Mouse (Mus musculus): ENCODE data around the gene Tspyl4.
"Not testable (repeated sequence)": the region's sequence is repeated elsewhere in the genome, so short reads cannot be mapped to it uniquely, and the experiment has no call there.

The Tspyl4 gene

GRCm38 (mm10) chr10:34297299-34297979 is at the start of gene Tspyl4:
Tspyl4 (plus strand) TSS chr10:34297442.
- DNase-seq = peak; percentile 91

- DNase-seq = no peak
These were observed 49.5 kb upstream of the Tspyl4 start for GRCm38 (mm10) chr10:34247757-34248156.

GRCm38 (mm10) chr10:34249594-34249993 is 47.6 kb upstream of the Tspyl4 start:
- no peak for DNase-seq

GRCm38 (mm10) chr10:34252833-34253232 is 44.4 kb upstream of the Tspyl4 start:
- DNase-seq = not testable (repeated sequence)

- no peak for DNase-seq
These were observed 32.1 kb upstream of the Tspyl4 start for GRCm38 (mm10) chr10:34265106-34265505.

- DNase-seq = no peak
These were observed 29.8 kb upstream of the Tspyl4 start for GRCm38 (mm10) chr10:34267312-34268070.

- DNase-seq = no peak
These were observed 25.6 kb upstream of the Tspyl4 start for GRCm38 (mm10) chr10:34271681-34272080.

GRCm38 (mm10) chr10:34280591-34281175 is 16.6 kb upstream of the Tspyl4 start:
- DNase-seq = peak; percentile 29

GRCm38 (mm10) chr10:34281211-34281961 is 15.9 kb upstream of the Tspyl4 start:
- DNase-seq = no peak

- DNase-seq = peak; percentile 99
These were observed 15.3 kb upstream of the Tspyl4 start, which contains the start of gene Tspyl1 for GRCm38 (mm10) chr10:34281962-34282388. Tspyl1 (plus strand) TSS chr10:34282190.

GRCm38 (mm10) chr10:34282420-34283238 is 14.6 kb upstream of the Tspyl4 start:
- peak; percentile 82 for DNase-seq

- no peak for DNase-seq
These were observed 337 bp upstream of the Tspyl4 start for GRCm38 (mm10) chr10:34296911-34297298.

GRCm38 (mm10) chr10:34297980-34298753 is 925 bp downstream of the Tspyl4 start:
- DNase-seq = no peak

GRCm38 (mm10) chr10:34300368-34300767 is 3.1 kb downstream of the Tspyl4 start:
- no peak for DNase-seq

GRCm38 (mm10) chr10:34307070-34307469 is 9.8 kb downstream of the Tspyl4 start:
- DNase-seq = no peak

- no peak for DNase-seq
These were observed 12.9 kb downstream of the Tspyl4 start for GRCm38 (mm10) chr10:34309915-34310685.

- no peak for DNase-seq
These were observed 15.3 kb downstream of the Tspyl4 start for GRCm38 (mm10) chr10:34312536-34312935.

GRCm38 (mm10) chr10:34316571-34317216 is 19.5 kb downstream of the Tspyl4 start:
- no peak for DNase-seq

GRCm38 (mm10) chr10:34317217-34317606 is 20.0 kb downstream of the Tspyl4 start:
- DNase-seq = no peak

- no peak for DNase-seq
These were observed 23.6 kb downstream of the Tspyl4 start for GRCm38 (mm10) chr10:34320809-34321208.
